Mouse (Mus musculus) layer of hippocampus, postnatal 25 days (tissue): Measurements from ENCODE around the gene Rbm17. TPM values are rescaled to one million over a fixed set of nuclear protein-coding genes. Genes with fewer than 3 reads are reported as not detected.
"Not testable (repeated sequence)": the region's sequence is repeated elsewhere in the genome, so short reads cannot be mapped to it uniquely, and the experiment has no call there.

Source experiments
- DNase-seq, 2 experiments: peaks; one replicate each; pipeline ENCODE4 v3.0.0; 2022; ENCODE audit warnings: mixed read lengths in 2 of 2, low spot score in 1 of 2; ENCODE audit errors: extremely low spot score in 1 of 2
- total RNA-seq, 2 experiments: library from RNA; stranded (reverse); gene quantifications; 2 replicates each; pipeline ENCODE4 v1.2.3; 2021

The Rbm17 gene
- total RNA-seq = 10 to 100 TPM; 83.5 to 87.1 TPM

- DNase-seq = no peak
These were observed at the start of gene Rbm17 for GRCm38 (mm10) chr2:11604053-11604452. Gene Rbm17 (minus strand): TSS chr2:11604153.

- DNase-seq = no peak
These were observed 49.4 kb upstream of the Rbm17 start for GRCm38 (mm10) chr2:11653330-11653729.

- no peak for DNase-seq
These were observed 48.8 kb upstream of the Rbm17 start for GRCm38 (mm10) chr2:11652780-11653179.

- no peak for DNase-seq
These were observed 48.2 kb upstream of the Rbm17 start for GRCm38 (mm10) chr2:11652196-11652595.

GRCm38 (mm10) chr2:11651476-11651875 lies 47.5 kb upstream of the Rbm17 start:
- no peak for DNase-seq

GRCm38 (mm10) chr2:11645297-11645696 lies 41.3 kb upstream of the Rbm17 start:
- DNase-seq = no peak

- no peak for DNase-seq
These were observed 40.1 kb upstream of the Rbm17 start for GRCm38 (mm10) chr2:11644057-11644456.

GRCm38 (mm10) chr2:11642451-11642941 lies 38.5 kb upstream of the Rbm17 start, which contains the start of gene Il2ra:
Gene Il2ra (plus strand): TSS chr2:11642807.
- no peak for DNase-seq

- DNase-seq = no peak
These were observed 33.2 kb upstream of the Rbm17 start for GRCm38 (mm10) chr2:11637115-11637514.

GRCm38 (mm10) chr2:11636138-11636480 lies 32.2 kb upstream of the Rbm17 start:
- no peak for DNase-seq

- no peak for DNase-seq
These were observed 31.7 kb upstream of the Rbm17 start for GRCm38 (mm10) chr2:11635471-11636137.

- DNase-seq = no peak
These were observed 31.1 kb upstream of the Rbm17 start for GRCm38 (mm10) chr2:11635035-11635434.

- DNase-seq = no peak
These were observed 21.9 kb upstream of the Rbm17 start, which contains the start of gene Gm17490 for GRCm38 (mm10) chr2:11625890-11626289. Gene Gm17490 (minus strand): TSS chr2:11626264.

GRCm38 (mm10) chr2:11623726-11624125 lies 19.8 kb upstream of the Rbm17 start:
- DNase-seq = no peak

GRCm38 (mm10) chr2:11623173-11623572 lies 19.2 kb upstream of the Rbm17 start:
- DNase-seq = no peak

- no peak for DNase-seq
These were observed 15.6 kb upstream of the Rbm17 start for GRCm38 (mm10) chr2:11619598-11619997.

- DNase-seq = no peak
These were observed 12.9 kb upstream of the Rbm17 start for GRCm38 (mm10) chr2:11616846-11617245.

GRCm38 (mm10) chr2:11612939-11613338 lies 9.0 kb upstream of the Rbm17 start:
- DNase-seq = not testable (repeated sequence)

GRCm38 (mm10) chr2:11606718-11607117 lies 2.8 kb upstream of the Rbm17 start:
- DNase-seq = not testable (repeated sequence)

GRCm38 (mm10) chr2:11604911-11605310 lies 958 bp upstream of the Rbm17 start:
- no peak for DNase-seq

- peak; percentile 93 to 97 for DNase-seq
These were observed 1.2 kb downstream of the Rbm17 start for GRCm38 (mm10) chr2:11602506-11603489.
